7 mouse cellular contexts compared by ENCODE assay signal in the genomic region with DNA sequence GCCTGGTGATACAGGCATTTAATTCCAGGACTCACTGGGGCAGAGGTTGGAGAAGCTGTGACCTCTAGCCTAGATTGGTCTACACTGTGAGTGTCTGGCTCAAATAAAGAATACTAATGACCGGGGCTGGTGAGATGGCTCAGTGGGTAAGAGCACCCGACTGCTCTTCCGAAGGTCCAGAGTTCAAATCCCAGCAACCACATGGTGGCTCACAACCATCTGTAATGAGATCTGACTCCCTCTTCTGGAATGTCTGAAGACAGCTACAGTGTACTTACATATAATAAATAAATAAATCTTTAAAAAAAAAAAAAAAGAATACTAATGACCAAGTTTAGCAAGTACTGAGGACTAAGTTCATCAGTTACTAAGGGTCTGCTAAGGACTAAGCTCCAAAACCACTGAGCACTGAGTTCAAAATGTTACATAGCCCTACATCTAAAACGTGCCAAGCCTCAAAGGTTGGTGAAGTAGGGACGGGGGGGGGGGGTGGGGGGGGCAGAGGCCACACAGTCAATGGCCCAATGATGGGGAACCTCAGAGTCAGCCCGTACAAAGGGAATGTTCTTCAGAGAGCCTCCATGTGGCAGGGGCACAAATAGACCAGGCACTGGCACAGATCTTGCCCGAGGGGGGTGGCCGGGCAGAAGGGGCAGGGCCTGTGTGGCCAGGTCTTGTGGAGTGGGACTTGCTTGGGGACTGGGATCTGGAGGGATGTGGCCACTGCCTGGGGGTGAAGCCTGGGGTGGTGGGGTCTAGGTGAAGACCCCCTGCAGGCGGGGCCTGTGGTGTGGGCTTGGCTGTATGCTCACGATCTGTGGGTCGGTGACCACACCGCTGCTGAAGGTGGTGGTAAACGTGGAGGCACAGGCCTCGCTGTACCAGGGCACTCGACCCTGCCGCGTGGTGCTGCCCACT. TPM values are rescaled to one million over a fixed set of nuclear protein-coding genes. Genes with fewer than 3 reads are reported as not detected.
DNase-seq lines count a peak whose midpoint lies in the region; ATAC-seq and TF ChIP-seq lines count a peak whose summit lies in the region.

No protein-coding gene starts in this region.

- no peak overlapping the region for H3K9ac ChIP-seq in lung, embryonic 14.5 days
- no peak overlapping the region for H3K9ac ChIP-seq in embryonic facial prominence, embryonic 15.5 days
- H3K9ac ChIP-seq in intestine, postnatal 0 days (ENCODE audit: low read depth, low read length) = no peak overlapping the region
- H3K9ac ChIP-seq in neural tube, embryonic 15.5 days (replicated peaks) = no peak overlapping the region

- no peak for ATAC-seq in lung, embryonic 14.5 days (ENCODE audit: insufficient read depth)
- ATAC-seq in embryonic facial prominence, embryonic 15.5 days (ENCODE audit: insufficient number of reproducible peaks, low FRiP score, low TSS enrichment, low read depth) = no peak
- ATAC-seq in intestine, postnatal 0 days = peak; percentile 8
- ATAC-seq in neural tube, embryonic 15.5 days (ENCODE audit: low FRiP score) = no peak

- no peaks in the 10 kb centered on the region for H3K9me3 ChIP-seq in lung, embryonic 14.5 days (ENCODE audit: low read depth, low read length)
- H3K9me3 ChIP-seq in embryonic facial prominence, embryonic 15.5 days (replicated peaks) = no peaks in the 10 kb centered on the region
- no peaks in the 10 kb centered on the region for H3K9me3 ChIP-seq in intestine, postnatal 0 days (ENCODE audit: control insufficient read depth)
- H3K9me3 ChIP-seq in neural tube, embryonic 15.5 days (replicated peaks) = no peaks in the 10 kb centered on the region

- 78% methylated on average over 17 of the region's 17 CpGs for WGBS in lung, embryonic 14.5 days
- WGBS in embryonic facial prominence, embryonic 15.5 days = 77% methylated on average over 17 of the region's 17 CpGs
- WGBS in intestine, postnatal 0 days = 54% methylated on average over 17 of the region's 17 CpGs
- 78% methylated on average over 17 of the region's 17 CpGs for WGBS in neural tube, embryonic 15.5 days

- no peaks in the 10 kb centered on the region for H3K36me3 ChIP-seq in lung, embryonic 14.5 days (ENCODE audit: insufficient read depth)
- H3K36me3 ChIP-seq in embryonic facial prominence, embryonic 15.5 days = no peaks in the 10 kb centered on the region
- H3K36me3 ChIP-seq in intestine, postnatal 0 days (ENCODE audit: control insufficient read depth, insufficient read depth) = 0 out of 2 replicates have a peak, but pooled peaks cover under 1% of the 10 kb centered on the region
- H3K36me3 ChIP-seq in neural tube, embryonic 15.5 days = no peaks in the 10 kb centered on the region

- 0 out of 2 replicates have a peak, but pooled peaks cover 6% of the 10 kb centered on the region for H3K4me1 ChIP-seq in lung, embryonic 14.5 days (ENCODE audit: insufficient read depth)
- peaks cover 41% of the 10 kb centered on the region for H3K4me1 ChIP-seq in embryonic facial prominence, embryonic 15.5 days
- H3K4me1 ChIP-seq in intestine, postnatal 0 days (replicated peaks; ENCODE audit: control insufficient read depth, insufficient read depth, low read length) = peaks cover 9% of the 10 kb centered on the region
- peaks cover 41% of the 10 kb centered on the region for H3K4me1 ChIP-seq in neural tube, embryonic 15.5 days

- no peak overlapping the region for H3K27ac ChIP-seq in lung, embryonic 14.5 days (ENCODE audit: low read depth)
- no peak overlapping the region for H3K27ac ChIP-seq in embryonic facial prominence, embryonic 15.5 days (replicated peaks)
- H3K27ac ChIP-seq in intestine, postnatal 0 days (ENCODE audit: low read depth, low read length) = peak overlapping the region; percentile 73
- no peak overlapping the region for H3K27ac ChIP-seq in neural tube, embryonic 15.5 days (replicated peaks)

- no peak for DNase-seq in lung, embryonic 14.5 days
- DNase-seq in lung, postnatal 36 days = no peak
- DNase-seq in MN1 (ENCODE audit: low spot score) = no peak
- DNase-seq in natural killer cell, adult 2 months (ENCODE audit: low spot score in 2 of 2) = no peak

- no peak for TF ChIP-seq CTCF in lung, embryonic 14.5 days (IDR thresholded peaks at IDR 0.05; ENCODE audit: low read depth)
- no peak for TF ChIP-seq CTCF in intestine, postnatal 0 days (IDR thresholded peaks at IDR 0.05; ENCODE audit: low read depth)

- H3K4me3 ChIP-seq in lung, embryonic 14.5 days (ENCODE audit: low read depth, low read length) = peak overlapping the region; percentile 52; the same call in 1 of the 2 replicates
- peak overlapping the region; percentile 62 for H3K4me3 ChIP-seq in embryonic facial prominence, embryonic 15.5 days (replicated peaks)
- peak overlapping the region; percentile 47 for H3K4me3 ChIP-seq in intestine, postnatal 0 days (ENCODE audit: low read depth, low read length)
- peak overlapping the region; percentile 49 for H3K4me3 ChIP-seq in neural tube, embryonic 15.5 days (replicated peaks)

- H3K4me2 ChIP-seq in lung, embryonic 14.5 days = peak overlapping the region; percentile 98
- no peak overlapping the region; the same call in 1 of the 2 replicates for H3K4me2 ChIP-seq in embryonic facial prominence, embryonic 15.5 days (replicated peaks)
- H3K4me2 ChIP-seq in intestine, postnatal 0 days (replicated peaks; ENCODE audit: low read depth) = peak overlapping the region; percentile 97
- peak overlapping the region; percentile 84 for H3K4me2 ChIP-seq in neural tube, embryonic 15.5 days

- no peaks in the 10 kb centered on the region for H3K27me3 ChIP-seq in lung, embryonic 14.5 days (ENCODE audit: insufficient read depth, low read length)
- no peaks in the 10 kb centered on the region for H3K27me3 ChIP-seq in embryonic facial prominence, embryonic 15.5 days
- H3K27me3 ChIP-seq in intestine, postnatal 0 days (replicated peaks; ENCODE audit: control insufficient read depth, insufficient read depth, low read length) = no peaks in the 10 kb centered on the region
- peaks cover 2% of the 10 kb centered on the region; the same call in 1 of the 2 replicates for H3K27me3 ChIP-seq in neural tube, embryonic 15.5 days (replicated peaks)

RNA-seq across cellular contexts. Expression of a gene that starts 4.0 kb away (rescaled TPM):
- 41.7 and 41.8 TPM in 2 replicates for polyA plus RNA-seq in lung, embryonic 14.5 days (2014; fragmentation: Nextera tagmentation; extraction: Ambion mirVana)
- 50.8 and 52.7 TPM in 2 replicates for polyA plus RNA-seq in embryonic facial prominence, embryonic 15.5 days (2015; fragmentation: Nextera tagmentation; extraction: Ambion mirVana)
- polyA plus RNA-seq in intestine, postnatal 0 days (2015; fragmentation: Nextera tagmentation; extraction: Ambion mirVana) = 85.2 and 87.6 TPM in 2 replicates
- 26.9 and 36.6 TPM in 2 replicates for polyA plus RNA-seq in neural tube, embryonic 15.5 days (2015; fragmentation: Nextera tagmentation; extraction: Ambion mirVana)

RNA-seq across cellular contexts. Expression of a gene that starts 4.9 kb away (rescaled TPM):
- 3.8 and 4.2 TPM in 2 replicates for polyA plus RNA-seq in lung, embryonic 14.5 days (2014; fragmentation: Nextera tagmentation; extraction: Ambion mirVana)
- 4.2 and 5.2 TPM in 2 replicates for polyA plus RNA-seq in embryonic facial prominence, embryonic 15.5 days (2015; fragmentation: Nextera tagmentation; extraction: Ambion mirVana)
- 13.1 and 18.8 TPM in 2 replicates for polyA plus RNA-seq in intestine, postnatal 0 days (2015; fragmentation: Nextera tagmentation; extraction: Ambion mirVana)
- polyA plus RNA-seq in neural tube, embryonic 15.5 days (2015; fragmentation: Nextera tagmentation; extraction: Ambion mirVana) = 5.6 and 8.2 TPM in 2 replicates

RNA-seq across cellular contexts. Expression of a gene that starts 5.4 kb away (rescaled TPM):
- 10.5 and 12.2 TPM in 2 replicates for polyA plus RNA-seq in lung, embryonic 14.5 days (2014; fragmentation: Nextera tagmentation; extraction: Ambion mirVana)
- 10.7 and 13.7 TPM in 2 replicates for polyA plus RNA-seq in embryonic facial prominence, embryonic 15.5 days (2015; fragmentation: Nextera tagmentation; extraction: Ambion mirVana)
- 261 and 282 TPM in 2 replicates for polyA plus RNA-seq in intestine, postnatal 0 days (2015; fragmentation: Nextera tagmentation; extraction: Ambion mirVana)
- 4.3 and 7.3 TPM in 2 replicates for polyA plus RNA-seq in neural tube, embryonic 15.5 days (2015; fragmentation: Nextera tagmentation; extraction: Ambion mirVana)

RNA-seq across cellular contexts. Expression of a gene that starts 23.8 kb away (rescaled TPM):
- 0.68 and 1.2 TPM in 2 replicates for polyA plus RNA-seq in lung, embryonic 14.5 days (2014; fragmentation: Nextera tagmentation; extraction: Ambion mirVana)
- 11.5 and 11.6 TPM in 2 replicates for polyA plus RNA-seq in embryonic facial prominence, embryonic 15.5 days (2015; fragmentation: Nextera tagmentation; extraction: Ambion mirVana)
- 46.7 and 50.4 TPM in 2 replicates for polyA plus RNA-seq in intestine, postnatal 0 days (2015; fragmentation: Nextera tagmentation; extraction: Ambion mirVana)
- polyA plus RNA-seq in neural tube, embryonic 15.5 days (2015; fragmentation: Nextera tagmentation; extraction: Ambion mirVana) = 1.6 and 3.6 TPM in 2 replicates

RNA-seq across cellular contexts. Expression of a gene that starts 28.6 kb away (rescaled TPM):
- 0.62 and 0.96 TPM in 2 replicates for polyA plus RNA-seq in lung, embryonic 14.5 days (2014; fragmentation: Nextera tagmentation; extraction: Ambion mirVana)
- polyA plus RNA-seq in embryonic facial prominence, embryonic 15.5 days (2015; fragmentation: Nextera tagmentation; extraction: Ambion mirVana) = 3.4 and 5.4 TPM in 2 replicates
- polyA plus RNA-seq in intestine, postnatal 0 days (2015; fragmentation: Nextera tagmentation; extraction: Ambion mirVana) = 1.1 and 1.6 TPM in 2 replicates
- polyA plus RNA-seq in neural tube, embryonic 15.5 days (2015; fragmentation: Nextera tagmentation; extraction: Ambion mirVana) = 122 and 144 TPM in 2 replicates

Comparison
In these comparisons a context has a peak if more than half of its experiments do, and no peak if none do; other contexts are left out.
1. RNA of a gene that starts 5.4 kb away (polyA plus RNA-seq): 261 to 282 TPM in intestine, postnatal 0 days; 10.7 to 13.7 TPM in embryonic facial prominence, embryonic 15.5 days, 10.5 to 12.2 TPM in lung, embryonic 14.5 days and 4.3 to 7.3 TPM in neural tube, embryonic 15.5 days; every median in the first group is over 10 times any median in the second.
2. Peak in every context shown above with its lines, with median percentiles within 50 percentile points of each other: H3K4me3 ChIP-seq.